Mouse (Mus musculus): ENCODE results near the gene Usp26.

Gene Usp26

GRCm38 (mm10) chrX:51801133-51801532 is at the start of gene Usp26:
Gene Usp26 (minus strand): TSS chrX:51801233.
- in situ Hi-C loops (cut with MboI, MseI) = no loop called here

- in situ Hi-C loops (cut with MboI, MseI) = no loop called here
Measured at GRCm38 (mm10) chrX:51814466-51815247, 13.6 kb upstream of the Usp26 start.

- in situ Hi-C loops (cut with MboI, MseI) = no loop called here
Measured at GRCm38 (mm10) chrX:51767457-51767856, 33.6 kb downstream of the Usp26 start.

- in situ Hi-C loops (cut with MboI, MseI) = no loop called here
Measured at GRCm38 (mm10) chrX:51736450-51736849, 64.6 kb downstream of the Usp26 start.

- in situ Hi-C loops (cut with MboI, MseI) = no loop called here
Measured at GRCm38 (mm10) chrX:51714086-51714745, 86.8 kb downstream of the Usp26 start.

GRCm38 (mm10) chrX:51712996-51713395 is 88.0 kb downstream of the Usp26 start:
- in situ Hi-C loops (cut with MboI, MseI) = no loop called here

All from regulatory T cell (primary cell).